Mouse (Mus musculus) kidney, postnatal 36 days (tissue): ENCODE results near the gene Cadm2.
A peak's percentile ranks its signal among the peaks of the same experiment; 100 is the strongest.

Experiments
- DNase-seq, 2 experiments: peaks; one replicate each; pipeline ENCODE4 v3.0.0; 2021 to 2022; ENCODE audit warnings: mixed read lengths in 2 of 2

The Cadm2 gene

DNA sequence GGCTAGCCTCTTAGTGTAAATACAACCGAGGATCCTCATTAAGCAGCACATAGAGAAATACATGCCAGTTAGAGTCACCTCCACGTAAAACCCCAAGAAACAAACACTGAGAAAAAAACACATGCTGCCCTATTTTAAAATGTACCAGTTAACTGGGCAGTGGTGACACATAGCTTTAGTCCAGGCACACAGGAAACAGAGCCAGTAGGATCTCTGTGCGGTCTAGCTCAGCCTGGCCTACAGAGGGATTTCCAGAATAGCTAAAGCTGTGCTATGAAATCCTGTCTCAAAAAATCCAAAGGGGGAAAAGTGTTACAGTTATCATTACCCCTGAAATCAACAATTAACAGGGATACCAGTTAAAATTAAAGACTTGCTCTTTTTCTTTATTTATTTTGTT lies 498.9 kb downstream of the Cadm2 start:
- DNase-seq: no peak

DNA sequence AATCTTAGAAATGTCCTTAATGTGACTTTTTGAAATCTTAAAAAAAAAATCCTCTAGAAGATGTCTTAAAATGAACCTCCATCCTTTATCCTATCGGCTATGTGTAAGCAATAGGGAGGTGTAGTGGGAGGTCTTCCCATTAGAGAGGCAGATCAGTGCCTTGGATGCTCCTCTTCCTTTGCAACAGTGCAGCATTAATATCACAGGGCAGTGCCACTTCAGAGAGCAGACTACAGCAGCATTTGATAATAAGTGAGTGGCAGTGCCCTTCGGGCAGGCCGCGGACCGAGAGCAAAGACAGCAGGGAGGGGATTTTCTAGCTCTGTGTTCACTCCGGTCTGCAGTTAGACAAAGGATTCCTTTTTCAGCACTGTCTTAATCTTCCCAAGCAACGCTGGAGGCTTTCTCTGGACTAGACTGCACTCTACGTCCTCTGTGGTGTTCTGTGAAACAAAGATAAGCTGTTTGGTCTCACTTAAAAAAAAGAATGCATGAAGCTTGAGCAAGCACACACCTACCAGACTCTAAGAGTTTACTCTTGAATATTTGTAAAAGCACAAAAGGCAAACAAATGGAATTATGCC lies 514.1 kb downstream of the Cadm2 start:
- no peak for DNase-seq

DNA sequence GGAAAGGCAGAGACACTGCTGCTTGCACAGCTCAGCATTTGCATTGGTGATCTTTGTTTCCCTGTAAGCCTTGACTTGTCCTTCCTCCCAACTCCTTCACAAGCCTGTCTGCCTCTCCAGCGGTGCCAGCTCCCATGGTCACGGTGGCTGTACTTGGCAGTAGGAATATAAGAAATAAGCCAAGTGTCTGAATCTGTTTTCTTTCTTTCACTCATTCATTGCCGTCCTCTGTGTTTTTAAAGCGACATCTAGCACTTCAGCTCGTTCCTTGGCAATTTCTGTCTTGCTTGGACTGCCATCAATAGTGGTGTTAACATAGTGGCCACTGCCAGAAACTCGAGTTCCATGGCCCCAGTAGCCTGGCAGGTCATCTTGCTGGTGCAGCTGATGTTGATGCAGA lies 524.0 kb downstream of the Cadm2 start:
- no peak for DNase-seq

DNA sequence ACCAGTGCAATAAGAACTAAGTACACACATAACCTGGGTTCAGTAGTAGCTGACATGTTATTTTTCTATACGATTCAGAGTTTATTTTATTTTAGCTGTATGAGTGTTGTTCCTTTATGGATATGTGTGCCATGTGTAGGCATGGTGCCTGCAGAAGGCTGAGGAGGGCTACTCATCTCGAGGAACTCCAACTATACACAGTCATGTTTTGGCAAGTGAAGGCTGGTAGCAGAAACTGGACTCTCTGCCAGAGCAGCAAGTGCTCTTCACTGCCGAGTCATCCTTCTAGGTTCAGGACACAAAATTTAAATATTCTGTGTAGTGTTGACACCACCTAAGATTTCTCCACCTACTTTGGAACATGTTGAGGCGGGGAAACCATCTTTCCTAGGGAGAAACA lies 524.8 kb downstream of the Cadm2 start:
- no peak for DNase-seq

DNA sequence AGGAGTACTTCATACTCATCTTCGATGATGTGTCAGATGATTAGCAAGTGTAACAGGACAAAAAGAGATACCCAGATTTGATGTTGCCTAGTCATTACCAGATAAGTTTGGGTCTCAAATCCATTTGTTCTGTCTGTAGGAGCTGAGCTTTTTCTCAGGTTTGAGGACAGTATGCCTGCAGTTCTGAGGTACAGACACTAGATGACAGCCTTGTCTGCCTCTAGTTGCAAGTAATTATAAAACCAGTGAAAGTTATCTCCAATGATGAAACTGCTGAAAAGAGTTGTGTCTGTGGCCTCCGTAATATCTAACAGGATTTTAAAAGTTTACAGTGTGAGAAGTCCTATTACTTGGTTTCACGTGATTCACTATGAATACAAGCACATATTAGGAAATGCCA lies 531.0 kb downstream of the Cadm2 start:
- DNase-seq: peak in 1 of 2 experiments; percentile 17

DNA sequence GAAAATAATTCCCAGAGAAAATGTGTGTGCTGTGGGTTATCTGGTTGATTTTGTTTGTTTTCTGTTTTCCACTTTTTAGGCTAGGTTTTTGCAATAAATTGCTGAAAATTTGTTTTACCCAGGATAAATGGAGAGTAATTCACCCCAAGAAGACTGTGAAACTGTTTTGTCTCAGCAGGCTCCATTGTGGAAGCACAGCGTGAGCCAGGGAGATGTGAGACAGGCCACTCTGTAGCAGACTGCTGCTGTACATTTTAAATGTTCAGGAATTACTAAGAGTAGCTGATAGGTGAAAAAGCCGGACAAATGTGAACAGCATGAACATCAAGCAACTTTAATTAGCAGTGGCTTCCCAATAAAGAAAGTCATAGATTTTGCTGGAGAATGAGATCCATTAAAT lies 541.4 kb downstream of the Cadm2 start:
- no peak for DNase-seq

DNA sequence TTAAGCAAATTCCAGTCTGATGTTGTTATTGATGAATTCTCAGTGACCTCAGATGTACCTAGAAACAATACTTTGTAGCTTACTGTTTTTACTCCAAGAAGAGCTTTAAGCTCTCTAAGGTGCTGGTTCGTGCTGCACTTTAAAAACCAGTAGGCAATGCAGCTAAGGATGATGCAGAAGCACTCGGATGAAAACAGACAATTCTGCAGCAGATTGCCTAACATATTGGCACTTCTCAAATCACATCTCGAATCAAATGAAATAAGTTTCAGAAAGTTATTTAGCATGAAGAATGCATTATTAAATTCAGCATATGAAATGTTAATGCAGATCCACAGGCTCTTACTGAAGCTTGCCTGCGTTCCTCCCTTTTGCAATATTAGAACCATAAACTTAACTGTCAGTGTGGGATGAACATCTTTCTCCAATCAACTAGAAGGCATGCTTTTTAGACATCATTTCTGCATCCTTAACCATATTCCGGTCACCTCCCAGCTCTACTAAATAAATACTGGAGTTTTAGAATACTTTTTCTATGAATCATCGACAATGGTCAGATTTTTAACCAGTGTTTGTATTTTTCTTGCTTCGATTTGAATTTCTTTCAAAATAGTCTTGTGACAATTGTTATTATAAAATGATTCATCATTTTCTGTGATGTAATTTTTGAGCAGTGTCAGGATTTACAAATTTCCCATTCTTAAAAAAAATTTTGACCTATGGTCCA lies 544.4 kb downstream of the Cadm2 start:
- DNase-seq: no peak

DNA sequence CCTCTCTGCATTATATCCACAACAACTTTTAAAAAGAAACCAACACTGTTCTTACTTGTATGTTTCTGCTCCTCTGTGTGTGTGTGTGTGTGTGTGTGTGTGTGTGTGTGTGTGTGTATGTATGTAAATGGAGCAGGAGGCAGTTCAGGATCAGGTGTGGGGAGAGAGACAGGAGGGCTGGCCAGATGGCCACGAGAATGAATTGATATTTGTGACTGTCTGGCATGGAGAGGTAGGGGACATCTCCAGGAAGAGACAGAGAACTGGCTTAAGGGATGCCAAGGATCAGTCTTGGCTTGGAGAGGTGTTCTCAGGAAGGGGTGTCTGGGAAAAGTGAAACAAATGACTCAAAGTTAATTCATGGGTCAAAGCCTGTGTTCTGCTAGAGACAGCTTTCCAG lies 552.2 kb downstream of the Cadm2 start:
- no peak for DNase-seq

DNA sequence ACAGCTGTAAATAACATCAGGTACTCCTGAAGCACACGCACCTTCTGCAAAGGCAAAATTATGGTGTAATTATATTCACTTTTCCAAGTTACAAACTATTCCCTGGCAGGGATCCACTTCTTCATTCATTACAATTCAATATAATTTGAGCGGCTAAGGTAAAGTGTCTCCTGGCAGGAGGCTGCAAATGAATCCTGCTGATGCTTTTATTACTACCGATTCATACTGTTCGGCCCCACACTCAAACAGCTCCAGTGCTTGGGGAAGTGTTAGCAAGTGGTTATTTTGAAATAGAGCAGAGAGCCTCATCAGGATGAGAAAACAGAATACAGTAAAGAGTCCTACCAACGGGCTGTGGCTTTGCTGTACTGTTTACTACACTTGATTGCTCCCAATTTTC lies 589.8 kb downstream of the Cadm2 start:
- no peak for DNase-seq

DNA sequence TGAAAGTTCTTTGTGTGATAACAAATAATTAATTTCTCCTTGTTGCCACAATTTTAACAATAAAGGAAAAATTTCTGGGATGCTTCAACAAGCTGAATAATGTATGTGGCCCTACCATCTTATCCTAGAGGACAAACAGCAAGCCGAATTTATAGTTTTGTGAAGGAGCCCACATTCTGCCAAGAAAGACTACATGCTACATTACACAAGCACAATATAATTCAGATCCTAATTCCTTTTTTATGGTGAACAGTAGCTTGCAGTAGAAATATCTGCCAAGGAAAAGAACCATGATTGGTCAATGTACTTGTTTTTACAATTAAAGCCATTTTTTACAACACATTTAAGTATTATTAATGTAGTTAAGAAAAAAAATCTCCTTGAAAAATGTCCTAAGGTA lies 600.9 kb downstream of the Cadm2 start:
- DNase-seq: no peak

DNA sequence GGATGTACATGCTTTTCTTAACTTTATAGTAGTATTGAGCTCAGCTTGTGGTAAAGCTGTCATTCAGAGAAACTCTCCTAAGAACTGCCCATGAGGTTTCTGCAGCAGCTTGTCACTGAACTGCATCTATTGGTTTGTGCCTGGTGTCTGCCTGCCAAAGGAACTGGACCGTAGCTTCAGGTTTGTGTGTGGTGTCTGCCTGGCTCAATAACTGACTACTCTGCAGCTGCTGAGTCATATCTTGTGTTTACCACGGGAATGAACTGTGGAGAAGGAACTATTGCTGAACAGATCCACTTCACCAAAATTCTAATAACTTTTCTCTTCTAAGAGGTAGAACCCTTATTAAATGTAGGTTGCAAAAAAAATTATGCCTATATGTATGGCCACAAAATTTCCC lies 603.0 kb downstream of the Cadm2 start:
- no peak for DNase-seq

DNA sequence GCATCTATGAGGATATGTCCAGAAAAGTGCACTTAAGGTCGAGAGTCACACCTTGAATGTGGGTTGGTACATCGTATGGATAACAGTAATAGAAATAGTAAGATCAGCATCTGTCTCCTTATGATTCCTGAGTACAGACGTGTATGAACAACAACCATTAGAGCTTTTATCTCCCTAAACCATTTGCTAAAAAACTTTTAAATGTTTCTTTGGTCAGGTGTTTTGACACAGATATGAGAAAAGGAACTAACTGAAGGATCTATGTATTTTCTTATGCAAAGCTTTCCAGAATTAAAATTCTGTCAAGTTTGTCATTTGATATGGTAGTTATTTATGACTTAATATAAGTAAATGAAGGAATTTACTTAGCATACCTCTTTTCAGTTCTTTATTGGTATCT lies 617.5 kb downstream of the Cadm2 start:
- no peak for DNase-seq

DNA sequence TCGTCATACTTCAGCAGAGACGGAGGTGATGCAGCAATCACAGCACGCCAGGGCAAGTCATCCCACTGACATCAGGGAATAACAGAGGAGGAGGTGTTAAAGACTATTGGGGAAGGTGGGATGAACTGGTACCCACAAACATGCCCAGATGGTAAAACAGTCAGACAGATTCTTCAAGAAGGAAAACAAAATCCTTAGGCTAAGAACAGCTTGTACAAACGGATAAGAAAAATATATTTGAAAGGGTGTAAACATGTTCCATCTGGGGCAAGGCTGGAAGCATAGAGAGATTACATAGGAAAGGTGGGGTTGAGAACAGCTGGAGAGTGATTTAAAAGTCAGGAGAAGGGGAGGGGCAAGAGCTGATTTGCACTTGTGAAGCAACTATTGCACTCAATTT lies 619.0 kb downstream of the Cadm2 start:
- DNase-seq: no peak

DNA sequence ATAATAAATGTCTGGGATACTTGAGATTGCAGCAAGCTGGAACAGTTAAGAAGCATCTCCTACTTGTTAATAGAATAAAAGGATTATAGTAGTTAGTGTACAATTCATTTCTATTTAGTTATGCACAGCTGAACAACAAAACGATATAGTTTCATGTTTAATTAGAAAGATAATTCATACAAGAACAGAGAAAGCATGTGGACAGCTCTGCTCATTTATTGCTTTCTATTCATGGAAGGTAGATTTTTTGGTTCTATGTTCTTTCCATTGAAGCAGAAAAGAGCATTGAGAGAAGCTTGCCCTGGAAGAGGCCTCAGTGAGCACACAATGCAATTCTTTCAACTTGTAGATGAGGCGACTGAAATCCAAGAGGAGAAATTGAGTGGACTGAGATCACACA lies 623.2 kb downstream of the Cadm2 start:
- DNase-seq: no peak

DNA sequence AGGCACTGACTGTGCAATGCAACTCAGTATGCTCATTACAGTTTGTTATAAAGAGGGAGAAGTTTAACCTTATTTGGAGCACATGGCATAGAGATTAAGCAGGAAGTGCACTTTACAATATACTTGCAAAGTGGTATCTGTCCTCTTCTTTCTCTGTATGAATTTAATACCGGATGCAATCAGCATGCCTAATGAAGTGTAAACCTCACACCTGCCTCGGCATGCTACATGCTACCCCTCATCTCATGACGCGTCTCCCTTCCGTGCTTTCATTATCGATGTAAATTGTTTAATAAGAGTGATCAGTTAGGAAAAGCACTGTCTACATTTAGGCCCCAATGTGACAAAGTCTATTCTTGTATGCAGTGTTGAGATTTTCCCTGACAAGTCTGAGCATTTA lies 633.0 kb downstream of the Cadm2 start:
- no peak for DNase-seq

DNA sequence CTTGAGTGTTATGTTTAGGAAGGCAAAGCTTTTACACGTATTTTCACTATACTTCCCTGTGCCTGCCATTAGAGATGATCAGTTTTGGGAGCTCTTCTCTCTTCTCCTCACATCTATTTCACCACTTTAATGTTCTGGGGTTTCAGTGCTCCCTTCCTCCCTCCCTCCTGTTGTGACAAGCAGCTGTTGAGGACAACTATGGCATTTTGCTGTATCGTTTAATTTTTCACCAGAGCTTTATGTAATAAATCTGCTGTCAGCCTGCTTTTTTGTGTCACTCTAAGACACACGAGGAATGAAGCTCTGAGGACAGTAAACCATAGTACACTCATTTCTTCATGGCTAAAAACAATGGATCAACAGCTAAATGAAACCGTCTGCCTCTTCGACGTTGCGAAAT lies 633.8 kb downstream of the Cadm2 start:
- no peak for DNase-seq

DNA sequence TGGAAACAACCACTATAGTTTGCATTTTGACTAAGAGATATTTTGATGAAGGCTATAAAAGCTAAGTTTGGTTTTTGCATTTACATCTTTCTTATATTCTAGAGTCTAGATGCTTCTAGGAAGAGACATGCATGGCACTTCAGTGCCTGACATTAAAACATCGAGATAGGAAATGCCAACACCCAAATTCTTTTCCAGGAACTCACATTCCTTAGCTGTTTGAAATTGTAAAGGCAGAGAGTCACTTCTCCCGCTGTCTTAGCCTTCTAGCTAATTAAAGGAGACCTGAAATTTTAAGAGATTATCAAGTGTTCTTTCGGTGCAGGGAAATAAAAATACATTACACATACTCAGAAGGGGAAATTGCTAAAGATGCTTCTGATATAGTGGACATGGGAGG lies 649.8 kb downstream of the Cadm2 start:
- no peak for DNase-seq

DNA sequence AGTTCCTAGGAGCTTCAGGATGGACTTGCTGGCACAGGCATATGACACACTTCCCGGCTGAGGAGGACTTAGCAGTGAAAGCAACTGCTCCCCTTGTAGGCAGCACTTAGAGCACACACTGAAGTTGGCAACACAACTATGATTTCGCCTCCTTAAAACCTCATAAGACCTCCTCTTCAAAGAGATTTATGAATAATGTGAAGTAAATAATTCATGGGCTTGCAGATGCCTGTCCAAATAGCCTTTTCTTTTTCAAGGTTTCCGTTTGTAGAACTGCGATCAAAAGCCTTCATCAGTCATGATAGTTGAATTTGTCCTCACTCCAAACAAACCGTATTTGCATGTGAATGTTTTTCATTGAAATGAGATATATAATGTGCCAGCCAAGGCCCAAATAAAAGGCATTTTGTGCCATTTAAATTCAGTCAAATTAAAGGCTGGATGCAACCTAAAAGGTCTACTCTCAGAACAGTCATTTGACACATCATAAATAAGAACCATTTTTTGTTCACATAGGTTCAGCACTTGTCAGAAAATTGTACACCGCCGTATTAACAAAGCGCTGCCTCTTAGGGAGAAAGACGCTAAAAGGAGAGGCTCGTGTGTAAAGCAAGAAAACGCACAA lies 651.1 kb downstream of the Cadm2 start:
- DNase-seq: no peak

DNA sequence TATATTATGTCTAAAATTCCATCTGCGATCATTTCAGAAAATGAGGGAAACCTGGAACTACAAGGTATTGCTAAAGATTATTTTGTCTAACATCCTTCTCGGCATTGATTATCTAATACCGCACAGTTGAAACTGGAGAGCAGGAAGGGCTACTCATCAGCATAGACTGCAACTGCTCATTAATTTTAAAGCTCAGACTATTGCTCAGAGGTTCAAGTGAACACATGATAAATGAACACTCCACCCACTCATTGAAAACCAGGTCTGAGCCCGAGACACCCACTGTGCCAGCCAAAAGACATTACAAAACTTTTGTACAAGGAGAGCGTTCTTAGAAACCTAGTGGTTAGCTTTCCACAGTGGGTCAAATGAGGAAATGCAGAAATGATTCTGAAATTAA lies 652.4 kb downstream of the Cadm2 start:
- no peak for DNase-seq

DNA sequence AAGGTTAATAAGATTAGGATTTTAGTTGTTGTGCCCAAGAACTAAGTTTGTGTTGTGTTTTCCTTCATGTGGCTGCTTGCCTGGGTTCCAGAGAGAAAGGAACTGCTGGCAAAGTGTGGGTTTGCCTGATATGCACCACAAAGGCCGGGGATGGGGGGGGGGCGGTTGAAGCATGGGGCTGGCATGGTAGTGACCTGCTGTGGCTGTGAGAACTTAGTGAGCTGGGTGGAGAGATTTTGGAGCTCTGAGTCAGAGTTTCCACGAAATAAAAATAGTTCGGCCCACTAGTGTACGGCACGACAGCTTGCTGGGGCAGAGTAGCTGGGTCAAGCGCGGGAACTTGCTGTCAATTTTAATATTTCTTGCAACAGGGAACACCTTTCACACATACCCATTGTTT lies 653.0 kb downstream of the Cadm2 start:
- DNase-seq: no peak

DNA sequence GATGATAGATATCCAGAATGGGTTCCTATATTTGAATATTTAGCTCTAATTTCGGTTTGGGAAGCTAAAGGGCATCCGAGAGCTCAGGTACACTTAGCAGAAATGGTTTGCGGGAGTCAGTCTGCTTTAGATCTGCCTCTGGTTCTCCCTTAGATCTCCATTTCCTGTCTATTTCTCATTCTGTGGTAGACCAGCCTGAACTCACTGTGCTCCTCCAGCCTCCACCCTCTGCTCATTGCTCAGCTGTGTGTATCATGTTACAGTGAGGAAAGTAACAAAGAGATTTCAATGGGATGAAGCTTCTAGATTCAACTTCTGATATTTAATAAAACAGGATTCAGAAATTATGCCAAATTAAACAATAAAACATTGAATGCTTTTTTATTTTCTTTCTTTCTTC lies 661.6 kb downstream of the Cadm2 start:
- DNase-seq: no peak

DNA sequence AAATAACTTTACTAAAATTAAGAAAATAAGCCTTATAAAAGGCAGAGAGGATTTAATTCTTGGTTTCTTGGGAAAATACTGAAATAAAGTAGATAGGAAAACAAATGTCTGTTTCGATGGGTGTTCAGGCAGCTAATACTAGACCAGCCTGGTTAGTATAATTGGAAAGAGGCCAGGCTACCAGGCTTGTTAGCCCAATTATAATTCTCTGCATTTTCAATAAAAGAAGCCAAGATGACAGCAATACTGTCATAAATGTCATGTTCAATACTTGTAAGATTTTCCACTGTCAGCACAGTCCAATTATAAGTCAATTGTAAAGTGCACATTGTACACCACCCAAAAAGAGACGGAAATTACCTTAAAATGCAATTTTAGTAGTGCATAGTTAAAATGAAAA lies 664.8 kb downstream of the Cadm2 start:
- DNase-seq: no peak

DNA sequence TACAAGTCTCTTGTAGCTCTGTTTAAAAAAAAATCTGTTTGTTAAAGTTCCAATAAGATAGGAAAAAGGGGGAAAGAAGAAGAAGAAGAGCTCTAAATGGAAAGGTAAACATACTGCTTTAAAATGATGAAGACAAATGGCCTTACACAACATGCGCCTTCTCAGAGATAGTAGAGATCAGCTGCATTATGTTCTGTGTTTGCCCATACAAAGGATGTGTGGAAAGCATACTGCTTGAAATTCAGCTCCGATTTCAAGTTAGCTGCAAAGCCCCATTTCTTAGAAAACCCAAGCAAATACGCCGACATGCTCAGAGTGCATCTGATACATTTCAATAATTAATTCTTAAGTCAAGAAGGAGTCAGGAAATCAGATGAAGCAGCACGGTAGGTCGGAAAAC lies 684.4 kb downstream of the Cadm2 start:
- DNase-seq: no peak

DNA sequence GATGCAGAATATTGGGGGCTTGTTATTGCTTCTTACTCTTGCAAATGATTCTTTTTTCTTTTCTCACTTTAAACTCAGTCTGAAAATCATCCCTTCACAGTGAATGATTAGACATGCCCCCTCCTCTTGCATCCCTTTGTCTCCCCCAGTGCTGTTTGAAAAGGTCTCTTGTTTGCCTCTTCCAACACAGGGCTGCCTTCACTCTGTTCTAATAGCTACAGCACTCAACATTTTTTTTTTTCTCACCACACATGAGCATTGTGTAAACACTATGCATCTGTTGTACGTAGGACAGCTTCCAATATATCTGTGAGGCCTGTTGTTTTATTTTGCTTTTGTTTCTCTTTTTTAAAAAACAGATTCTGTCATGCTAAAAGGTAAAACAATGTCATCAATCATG lies 695.2 kb downstream of the Cadm2 start:
- no peak for DNase-seq

DNA sequence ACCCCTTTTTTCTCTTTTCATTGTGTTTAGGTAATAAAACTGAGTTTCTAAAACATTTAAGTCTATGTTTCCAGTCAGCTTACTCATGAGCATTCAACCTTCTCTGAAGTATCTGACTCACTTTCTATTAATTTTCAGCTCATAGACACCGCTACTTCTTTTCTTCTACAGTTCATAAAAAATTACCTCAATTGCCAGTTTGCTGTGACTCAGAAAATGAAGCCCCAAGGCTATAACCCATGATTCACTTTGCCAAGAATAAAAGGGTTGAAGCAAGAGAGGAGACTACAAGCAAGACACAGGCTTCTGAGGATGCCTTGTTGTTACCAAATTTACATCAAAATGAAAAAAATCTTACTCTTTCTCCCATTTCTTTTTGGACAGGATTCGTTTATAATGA lies 698.0 kb downstream of the Cadm2 start:
- no peak for DNase-seq
